Mouse (Mus musculus): ENCODE data around the gene Fam172a. TPM values are rescaled to one million over a fixed set of nuclear protein-coding genes. Genes with fewer than 3 reads are reported as not detected.

Gene Fam172a
- total RNA-seq (2023): 48.2 to 61.5 TPM (median 51.5 TPM) in 4 replicates

GRCm38 (mm10) chr13:77701733-77702132, at the start of gene Fam172a:
TSS of gene Fam172a (plus strand) at chr13:77702033.

GRCm38 (mm10) chr13:78024683-78025294, 323.0 kb downstream of the Fam172a start, which contains the start of gene Pou5f2:
TSS of gene Pou5f2 (plus strand) at chr13:78024902.

GRCm38 (mm10) chr13:78199642-78200160, 497.9 kb downstream of the Fam172a start, which contains the start of gene Nr2f1:
TSS of gene Nr2f1 (minus strand) at chr13:78199757.

